Mouse (Mus musculus) embryonic facial prominence, embryonic 14.5 days (tissue): ENCODE results near the gene Bglap. TPM values are rescaled to one million over a fixed set of nuclear protein-coding genes. Genes with fewer than 3 reads are reported as not detected.
"Not testable (repeated sequence)": the region's sequence is repeated elsewhere in the genome, so short reads cannot be mapped to it uniquely, and the experiment has no call there.

Source experiments
- ATAC-seq: fragments of 200-750 bp; cut with Nextera tagmentation; 2 replicates; pipeline ENCODE4 v1.8.0; 2017; ENCODE audit warnings: low read depth, moderate number of reproducible peaks, moderate TSS enrichment
- DNase-seq: peaks from one replicate; pipeline ENCODE4 v3.0.0-alpha.2; 2015; ENCODE audit warnings: low spot score
- H3K27ac ChIP-seq: fragments of 300-500 bp; sonication (generic); replicated peaks from 2 replicates; pipeline ENCODE4 v1.5.1; 2014; ENCODE audit warnings: low read depth, mild to moderate bottlenecking, low read length, moderate library complexity
- H3K27me3 ChIP-seq: fragments of 300-500 bp; sonication (generic); replicated peaks from 2 replicates; pipeline ENCODE4 v1.6.1; 2014; ENCODE audit warnings: low read length; ENCODE audit not compliant: control insufficient read depth, insufficient read depth
- H3K36me3 ChIP-seq: fragments of 300-500 bp; sonication (generic); 2 replicates; pipeline ENCODE4 v1.6.1; 2014; ENCODE audit warnings: low read length, mixed read lengths; ENCODE audit not compliant: control insufficient read depth, insufficient read depth
- H3K4me1 ChIP-seq: fragments of 300-500 bp; sonication (generic); 2 replicates; pipeline ENCODE4 v1.6.1; 2014; ENCODE audit warnings: antibody characterized with exemption, low read length; ENCODE audit not compliant: control insufficient read depth, insufficient read depth
- H3K4me2 ChIP-seq: fragments of 300-500 bp; sonication (generic); 2 replicates; pipeline ENCODE4 v1.6.1; 2014; ENCODE audit warnings: low read depth, mild to moderate bottlenecking, low read length, moderate library complexity, mixed read lengths
- H3K4me3 ChIP-seq: fragments of 300-500 bp; sonication (generic); 2 replicates; pipeline ENCODE4 v1.5.1; 2014; ENCODE audit warnings: low read depth, mild to moderate bottlenecking, low read length
- H3K9ac ChIP-seq: fragments of 300-500 bp; sonication (generic); 2 replicates; pipeline ENCODE4 v1.6.1; 2014; ENCODE audit warnings: low read depth, mild to moderate bottlenecking, low read length, moderate library complexity, mixed read lengths
- H3K9me3 ChIP-seq: fragments of 300-500 bp; sonication (generic); 2 replicates; pipeline ENCODE4 v1.6.1; 2016; ENCODE audit warnings: low read length; ENCODE audit not compliant: control insufficient read depth
- WGBS: fragments of 180-500 bp; shearing (Covaris S2); extraction: QIAGEN DNeasy Blood & Tissue Kit; methylation state at CpG from one replicate; pipeline ENCODE4 v1.1.7; 2014; 5-methylcytosine and 5-hydroxymethylcytosine counted together
- polyA plus RNA-seq: library from polyadenylated mRNA; unstranded; fragments of >200 nt; fragmentation: Nextera tagmentation; extraction: Ambion mirVana; gene quantifications from 2 replicates; pipeline ENCODE4 v1.2.1, GENCODE M21; 2014

The Bglap gene
- polyA plus RNA-seq, 1 experiment from 2014 or later, result 33.0 TPM

GRCm38 (mm10) chr3:88407090-88407489 lies 22.8 kb upstream of the Bglap start:
- ATAC-seq (peak; percentile 12; the same call in 1 of the 2 replicates), DNase-seq (peak; percentile 92)
- no peaks in the 10 kb centered on the region for H3K27me3 ChIP-seq
- H3K9ac ChIP-seq, result peak overlapping the region; percentile 16; the same call in 1 of the 2 replicates
- 2% methylated on average over 2 of the region's 2 CpGs for WGBS
- peaks cover 22% of the 10 kb centered on the region for H3K36me3 ChIP-seq
- H3K9me3 ChIP-seq, result no peaks in the 10 kb centered on the region
- H3K4me1 ChIP-seq, result peaks cover 12% of the 10 kb centered on the region
- H3K27ac ChIP-seq, result no peak overlapping the region
- no peak overlapping the region for H3K4me2 ChIP-seq
- H3K4me3 ChIP-seq, result no peak overlapping the region

- no peak overlapping the region for H3K27ac ChIP-seq
- H3K36me3 ChIP-seq, result peaks cover 26% of the 10 kb centered on the region
- peaks cover 2% of the 10 kb centered on the region; the same call in 1 of the 2 replicates for H3K4me1 ChIP-seq
- H3K4me2 ChIP-seq, result no peak overlapping the region
- ATAC-seq (no peak), DNase-seq (no peak)
- H3K9ac ChIP-seq, result no peak overlapping the region
- no peaks in the 10 kb centered on the region for H3K9me3 ChIP-seq
- no peaks in the 10 kb centered on the region for H3K27me3 ChIP-seq
- H3K4me3 ChIP-seq, result no peak overlapping the region
- 89% methylated on average over 10 of the region's 10 CpGs for WGBS
Observed at GRCm38 (mm10) chr3:88403522-88404230, 19.4 kb upstream of the Bglap start.

- Histone ChIP-seq H3K27me3 (no peaks in the 10 kb centered on the region), H3K27ac (no peak overlapping the region), H3K9me3 (no peaks in the 10 kb centered on the region), H3K9ac (no peak overlapping the region), H3K4me2 (no peak overlapping the region), H3K4me1 (no peaks in the 10 kb centered on the region), H3K36me3 (peaks cover 47% of the 10 kb centered on the region), H3K4me3 (no peak overlapping the region)
- WGBS, result 89% methylated on average over 2 of the region's 2 CpGs
- DNase-seq (no peak), ATAC-seq (no peak)
Observed at GRCm38 (mm10) chr3:88398666-88399065, 14.4 kb upstream of the Bglap start.

GRCm38 (mm10) chr3:88395742-88396141 lies 11.5 kb upstream of the Bglap start:
- no peaks in the 10 kb centered on the region for H3K4me1 ChIP-seq

GRCm38 (mm10) chr3:88395288-88395687 lies 11.0 kb upstream of the Bglap start:
- no peak overlapping the region for H3K27ac ChIP-seq
- H3K36me3 ChIP-seq, result 0 out of 2 replicates have a peak, but pooled peaks cover 31% of the 10 kb centered on the region
- no peak overlapping the region for H3K4me2 ChIP-seq
- H3K4me3 ChIP-seq, result no peak overlapping the region
- DNase-seq, result peak; percentile 14
- no peaks in the 10 kb centered on the region for H3K4me1 ChIP-seq
- ATAC-seq, result peak; percentile 16; the same call in 1 of the 2 replicates
- no peaks in the 10 kb centered on the region for H3K9me3 ChIP-seq
- no peaks in the 10 kb centered on the region for H3K27me3 ChIP-seq
- 94% methylated on average over 6 of the region's 6 CpGs for WGBS
- no peak overlapping the region for H3K9ac ChIP-seq

More at GRCm38 (mm10) chr3:88395742-88396141, 11.5 kb upstream of the Bglap start:
- 92% methylated on average over 7 of the region's 8 CpGs for WGBS
- Histone ChIP-seq H3K4me2 (no peak overlapping the region), H3K4me3 (no peak overlapping the region), H3K27ac (no peak overlapping the region), H3K9me3 (no peaks in the 10 kb centered on the region), H3K27me3 (no peaks in the 10 kb centered on the region), H3K36me3 (0 out of 2 replicates have a peak, but pooled peaks cover 31% of the 10 kb centered on the region), H3K9ac (no peak overlapping the region)
- no peak for ATAC-seq
- no peak for DNase-seq

GRCm38 (mm10) chr3:88393776-88394375 lies 9.6 kb upstream of the Bglap start:
- DNase-seq (no peak), ATAC-seq (peak; percentile 41)

GRCm38 (mm10) chr3:88382383-88382782 lies 1.9 kb downstream of the Bglap start:
- H3K9ac ChIP-seq, H3K9me3 ChIP-seq, H3K27ac ChIP-seq, ATAC-seq, H3K36me3 ChIP-seq, H3K4me3 ChIP-seq, H3K4me1 ChIP-seq, DNase-seq, H3K27me3 ChIP-seq: not testable (repeated sequence)
- peak overlapping the region; percentile 54 for H3K4me2 ChIP-seq
- WGBS, result 17% methylated on average over 1 of the region's 7 CpGs

More at GRCm38 (mm10) chr3:88393776-88394375, 9.6 kb upstream of the Bglap start:
- no peaks in the 10 kb centered on the region for H3K9me3 ChIP-seq
- H3K4me2 ChIP-seq, result no peak overlapping the region
- H3K4me3 ChIP-seq, result no peak overlapping the region
- 86% methylated on average over 9 of the region's 9 CpGs for WGBS
- H3K36me3 ChIP-seq, result 0 out of 2 replicates have a peak, but pooled peaks cover 26% of the 10 kb centered on the region
- H3K9ac ChIP-seq, result no peak overlapping the region
- no peaks in the 10 kb centered on the region for H3K27me3 ChIP-seq
- no peak overlapping the region for H3K27ac ChIP-seq
- no peaks in the 10 kb centered on the region for H3K4me1 ChIP-seq

GRCm38 (mm10) chr3:88381389-88382315 lies 2.6 kb downstream of the Bglap start:
- ATAC-seq (peak; percentile 93), DNase-seq (peak; percentile 83)
- Histone ChIP-seq H3K27ac (peak overlapping the region; percentile 39; the same call in 1 of the 2 replicates), H3K4me2 (peak overlapping the region; percentile 54), H3K4me3 (peak overlapping the region; percentile 24)
- H3K9me3 ChIP-seq, H3K27me3 ChIP-seq, H3K9ac ChIP-seq, H3K4me1 ChIP-seq, H3K36me3 ChIP-seq: not testable (repeated sequence)
- WGBS, result 9% methylated on average over 16 of the region's 22 CpGs
